Mouse (Mus musculus) CH12.LX (cell line): ENCODE measurements around the gene Cysltr2. TPM values are rescaled to one million over a fixed set of nuclear protein-coding genes. Genes with fewer than 3 reads are reported as not detected.

ENCODE experiments used
- DNase-seq: peaks from one replicate; pipeline ENCODE4 v3.0.0-alpha.2; 2013; ENCODE audit errors: extremely low read depth
- H3K27ac ChIP-seq: 2 replicates; pipeline ENCODE4 v1.5.1; 2012; ENCODE audit warnings: low read depth, mild to moderate bottlenecking, control low read depth, moderate library complexity; ENCODE audit not compliant: insufficient read depth
- H3K27me3 ChIP-seq: replicated peaks from 2 replicates; pipeline ENCODE3; 2012; ENCODE audit warnings: inconsistent platforms
- H3K36me3 ChIP-seq, 2 experiments: replicated peaks in 1 of 2; 2 replicates each; pipeline versions ENCODE3 to v1.6.1; 2012; ENCODE audit warnings: inconsistent platforms in 1 of 2, low read length in 1 of 2, mild to moderate bottlenecking in 1 of 2, mixed read lengths in 1 of 2, moderate library complexity in 1 of 2; ENCODE audit not compliant: control insufficient read depth in 1 of 2, insufficient read depth in 1 of 2
- H3K4me1 ChIP-seq, 2 experiments: 2 replicates each; pipeline ENCODE4 v1.6.1; 2012; ENCODE audit warnings: inconsistent platforms in 1 of 2, moderate library complexity in 1 of 2; ENCODE audit not compliant: insufficient read depth in 2 of 2, control insufficient read depth in 1 of 2
- H3K4me2 ChIP-seq: 2 replicates; pipeline ENCODE4 v1.6.1; 2012; ENCODE audit warnings: low read depth, mild to moderate bottlenecking, control low read depth; ENCODE audit not compliant: poor library complexity, insufficient read depth, severe bottlenecking
- H3K4me3 ChIP-seq, 3 experiments: fragments of 150-350 bp in 1 of 3; sonication (generic) in 1 of 3; replicated peaks in 1 of 3; 2 replicates each; pipeline versions ENCODE3 to v1.5.1; 2011 to 2012; ENCODE audit warnings: low read depth in 2 of 3, low read length in 2 of 3, mild to moderate bottlenecking in 2 of 3, moderate library complexity in 2 of 3, control low read depth in 1 of 3, improper control_type of control experiment in 1 of 3, inconsistent platforms in 1 of 3, mixed read lengths in 1 of 3; ENCODE audit not compliant: poor library complexity in 1 of 3
- H3K79me2 ChIP-seq: replicated peaks from 2 replicates; pipeline ENCODE4 v1.6.1; 2012; ENCODE audit warnings: mild to moderate bottlenecking, moderate library complexity; ENCODE audit not compliant: control insufficient read depth, poor library complexity, insufficient read depth, severe bottlenecking; ENCODE audit errors: extremely low read depth
- H3K9ac ChIP-seq: 2 replicates; pipeline ENCODE4 v1.6.1; 2012; ENCODE audit warnings: low read depth, mild to moderate bottlenecking, control low read depth, moderate library complexity; ENCODE audit not compliant: insufficient read depth
- H3K9me3 ChIP-seq: replicated peaks from 2 replicates; pipeline ENCODE3; 2012; ENCODE audit warnings: low read length, inconsistent platforms, mixed read lengths
- BHLHE40 ChIP-seq: IDR thresholded peaks from 2 replicates; pipeline ENCODE4 v1.6.1; 2011; ENCODE audit warnings: mild to moderate bottlenecking, low read depth, low read length, improper control_type of control experiment
- CHD2 ChIP-seq: IDR thresholded peaks from 2 replicates; pipeline ENCODE4 v1.6.1; 2011; ENCODE audit warnings: low read length, improper control_type of control experiment
- CTCF ChIP-seq, 2 experiments: IDR thresholded peaks in 1 of 2; conservative IDR thresholded peaks in 1 of 2; 2 replicates each; pipeline ENCODE4 v1.5.1; 2011 to 2012; ENCODE audit warnings: low read depth in 2 of 2, low read length in 2 of 2, improper control_type of control experiment in 1 of 2, inconsistent platforms in 1 of 2, mild to moderate bottlenecking in 1 of 2, moderate library complexity in 1 of 2
- ETS1 ChIP-seq: conservative IDR thresholded peaks from 2 replicates; pipeline ENCODE4 v1.6.1; 2012; ENCODE audit warnings: low read depth, mild to moderate bottlenecking, inconsistent platforms, low read length, improper control_type of control experiment, moderate library complexity
- HCFC1 ChIP-seq: IDR thresholded peaks from 2 replicates; pipeline ENCODE4 v1.6.1; 2012; ENCODE audit warnings: low read depth, mild to moderate bottlenecking, inconsistent platforms, low read length, improper control_type of control experiment
- JUND ChIP-seq: conservative IDR thresholded peaks from 2 replicates; pipeline ENCODE4 v1.6.1; 2011; ENCODE audit warnings: low read depth, low read length, improper control_type of control experiment
- KAT2A ChIP-seq: IDR thresholded peaks from 2 replicates; pipeline ENCODE4 v1.6.1; 2012; ENCODE audit warnings: low read length, improper control_type of control experiment, inconsistent platforms; ENCODE audit not compliant: insufficient replicate concordance
- MAZ ChIP-seq: IDR thresholded peaks from 2 replicates; pipeline ENCODE4 v1.6.1; 2012; ENCODE audit warnings: low read depth, mild to moderate bottlenecking, inconsistent platforms, low read length, improper control_type of control experiment, moderate library complexity
- NELFE ChIP-seq: IDR thresholded peaks from 2 replicates; pipeline ENCODE4 v1.6.1; 2011; ENCODE audit warnings: low read depth, low read length, improper control_type of control experiment
- SIN3A ChIP-seq: IDR thresholded peaks from 2 replicates; pipeline ENCODE4 v1.6.1; 2012; ENCODE audit warnings: low read length, improper control_type of control experiment, inconsistent platforms
- UBTF ChIP-seq: IDR thresholded peaks from 2 replicates; pipeline ENCODE4 v1.6.1; 2012; ENCODE audit warnings: low read depth, mild to moderate bottlenecking, inconsistent platforms, low read length, improper control_type of control experiment, moderate library complexity
- ZMIZ1 ChIP-seq: IDR thresholded peaks from 2 replicates; pipeline ENCODE4 v1.6.1; 2012; ENCODE audit warnings: low read depth, mild to moderate bottlenecking, inconsistent platforms, low read length, improper control_type of control experiment
- ZNF384 ChIP-seq: IDR thresholded peaks from 2 replicates; pipeline ENCODE4 v1.6.1; 2012; ENCODE audit warnings: low read depth, low read length, improper control_type of control experiment, inconsistent platforms
- dilution Hi-C: fragments of 300-500 bp; cut with MboI; formaldehyde crosslinking; loops from 2 replicates; pipeline ENCODE4 v1.14.3; 2020; ENCODE audit warnings: low sequenced_read_pairs; ENCODE audit not compliant: extremely low pct_unique_long_range_greater_than_20kb, extremely low pct_ligation_motif_present
- in situ Hi-C: fragments of 300-500 bp; cut with MboI; formaldehyde crosslinking; loops from 3 replicates; pipeline ENCODE4 v1.14.3; 2019; ENCODE audit warnings: low sequenced_read_pairs, low pct_ligation_motif_present, low pct_unique_long_range_greater_than_20kb, mixed read lengths
- polyA plus RNA-seq: library from polyadenylated mRNA; unstranded; fragments of >175 nt; gene quantifications from 2 replicates; pipeline ENCODE4 v1.2.1, GENCODE M21; 2012; ENCODE audit warnings: low read depth; ENCODE audit not compliant: insufficient read length
- total RNA-seq, 2 experiments: library from RNA; depleted of rRNA; stranded (reverse); fragments of 300-350 nt in 1 of 2; fragments of >200 nt in 1 of 2; gene quantifications; 2 replicates each; pipeline ENCODE4 v1.2.3; 2012 to 2014

Gene Cysltr2
- total and polyA plus RNA-seq, 3 experiments: 0.47 to 2.0 (median 0.89) TPM

DNA sequence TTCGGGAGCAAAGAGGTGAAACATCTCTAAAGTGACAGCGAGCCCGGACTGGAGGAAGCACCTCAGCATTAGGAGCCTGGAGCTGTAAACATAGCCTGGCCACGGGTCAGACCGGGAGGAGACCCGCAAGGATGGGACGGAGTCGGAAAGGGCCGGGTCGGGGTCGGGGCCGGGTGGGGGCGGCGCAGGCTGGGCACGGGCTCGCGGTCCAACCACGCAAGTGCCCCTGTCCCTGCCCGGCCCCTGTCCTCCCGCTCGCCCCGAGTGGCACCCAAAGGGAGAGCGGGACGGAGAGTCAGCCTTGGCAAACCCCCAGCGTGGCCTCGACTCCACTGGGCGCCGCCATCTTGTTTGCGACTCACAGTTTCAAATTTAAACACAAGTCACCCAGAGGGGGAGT lies 68.8 kb downstream of the Cysltr2 start:
- no peak for DNase-seq
- Histone ChIP-seq H3K4me1 (peaks cover 20 to 29% of the 10 kb centered on the region in 2 experiments), H3K27ac (no peak overlapping the region), H3K9me3 (no peaks in the 10 kb centered on the region), H3K36me3 (no peaks in the 10 kb centered on the region), H3K79me2 (no peaks in the 10 kb centered on the region), H3K27me3 (no peaks in the 10 kb centered on the region), H3K4me2 (no peak overlapping the region), H3K9ac (no peak overlapping the region), H3K4me3 (no peak overlapping the region)
- dilution Hi-C loops (no loop called here), in situ Hi-C loops (loop anchor here (5.0 kb wide), 1 partner anchor 93 kb away; no protein-coding TSS in a partner anchor)
- TF ChIP-seq KAT2A (no peak), ZMIZ1 (no peak), NELFE (no peak), MAZ (no peak), HCFC1 (no peak), ETS1 (no peak)

DNA sequence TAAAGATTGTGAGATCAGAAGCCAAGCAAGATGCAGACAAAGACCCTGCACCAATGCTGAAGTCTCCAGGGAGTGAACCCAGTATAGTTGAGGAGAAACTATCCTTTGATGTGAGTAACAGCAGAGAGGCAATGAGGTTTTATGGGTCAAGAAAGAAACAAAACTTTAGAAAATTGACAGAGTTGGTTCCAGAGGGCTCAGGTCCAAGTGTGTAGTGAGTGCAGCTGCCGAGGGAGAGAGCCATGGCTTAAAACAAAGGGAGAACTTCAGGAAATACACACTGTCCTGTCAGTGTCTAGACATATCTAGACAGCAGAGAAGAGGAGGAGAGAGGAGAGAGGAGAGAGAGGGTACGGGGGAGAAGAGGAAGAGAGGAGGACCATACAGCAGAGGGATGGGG lies 72.8 kb downstream of the Cysltr2 start:
- H3K27ac ChIP-seq: no peak overlapping the region
- H3K4me3 ChIP-seq: no peak overlapping the region
- TF ChIP-seq JUND (no peak), ZNF384 (no peak), BHLHE40 (no peak), SIN3A (no peak), CHD2 (no peak), CTCF (conservative IDR thresholded peaks at IDR 0.05 in 1 of 2, IDR thresholded peaks at IDR 0.05 in 1 of 2; ENCODE audit: low read depth in 2 of 2, low read length in 2 of 2) (no peak), UBTF (no peak)
- H3K36me3 ChIP-seq: no peaks in the 10 kb centered on the region
- no peaks in the 10 kb centered on the region for H3K27me3 ChIP-seq
- dilution Hi-C loops: no loop called here
- no peak overlapping the region for H3K9ac ChIP-seq
- DNase-seq: no peak
- no peaks in the 10 kb centered on the region for H3K9me3 ChIP-seq
- in situ Hi-C loops: no loop called here
- peaks cover 6 to 8% of the 10 kb centered on the region in 2 experiments for H3K4me1 ChIP-seq
- H3K79me2 ChIP-seq: no peaks in the 10 kb centered on the region
- no peak overlapping the region for H3K4me2 ChIP-seq

Other genes with a start within 250 kb of the Cysltr2 start
- 36.9 and 40.2 TPM in 2 replicates for gene Rcbtb2, start 73.9 kb upstream of the Cysltr2 start, total RNA-seq (2012; rRNA removed)
- gene Rcbtb2, start 73.9 kb upstream of the Cysltr2 start, total RNA-seq (2014; rRNA removed): 47.6 and 49.0 TPM in 2 replicates
- gene Rcbtb2, start 73.9 kb upstream of the Cysltr2 start, polyA plus RNA-seq: 31.7 and 34.1 TPM in 2 replicates
- 2.9 and 3.1 TPM in 2 replicates for gene Lpar6, start 188.8 kb upstream of the Cysltr2 start, total RNA-seq (2012; rRNA removed)
- gene Lpar6, start 188.8 kb upstream of the Cysltr2 start, total RNA-seq (2014; rRNA removed): 6.4 and 7.5 TPM in 2 replicates
- gene Lpar6, start 188.8 kb upstream of the Cysltr2 start, polyA plus RNA-seq: 2.3 and 3.2 TPM in 2 replicates